Mouse (Mus musculus) MEL (cell line): Measurements from ENCODE around the gene Vpreb2. TPM values are rescaled to one million over a fixed set of nuclear protein-coding genes. Genes with fewer than 3 reads are reported as not detected.
A peak's percentile ranks its signal among the peaks of the same experiment; 100 is the strongest.

Source experiments
- DNase-seq: peaks from one replicate; pipeline ENCODE4 v3.0.0; 2011; ENCODE audit warnings: low read depth, low spot score
- H3K27ac ChIP-seq: 2 replicates; pipeline ENCODE4 v1.5.1; 2012; ENCODE audit warnings: low read depth, mild to moderate bottlenecking, control low read depth, low read length, moderate library complexity; ENCODE audit not compliant: control insufficient read depth
- H3K27me3 ChIP-seq, 2 experiments: fragments of 150-350 bp in 1 of 2; sonication (generic) in 1 of 2; 2 replicates each; pipeline ENCODE4 v1.6.1; 2012; ENCODE audit warnings: low read length in 2 of 2, mild to moderate bottlenecking in 2 of 2, improper control_type of control experiment in 1 of 2, moderate library complexity in 1 of 2; ENCODE audit not compliant: insufficient read depth in 2 of 2, control insufficient read depth in 1 of 2
- H3K36me3 ChIP-seq, 2 experiments: 2 replicates each; pipeline ENCODE4 v1.6.1; 2012 to 2014; ENCODE audit warnings: low read length in 2 of 2, improper control_type of control experiment in 1 of 2, inconsistent platforms in 1 of 2, mild to moderate bottlenecking in 1 of 2; ENCODE audit not compliant: insufficient read depth in 2 of 2, control insufficient read depth in 1 of 2
- H3K4me1 ChIP-seq, 2 experiments: fragments of 150-350 bp in 1 of 2; sonication (generic) in 1 of 2; 2 replicates each; pipeline ENCODE4 v1.6.1; 2012; ENCODE audit warnings: low read length in 2 of 2, improper control_type of control experiment in 1 of 2, mild to moderate bottlenecking in 1 of 2; ENCODE audit not compliant: insufficient read depth in 2 of 2, control insufficient read depth in 1 of 2
- H3K4me3 ChIP-seq, 2 experiments: fragments of 150-350 bp in 1 of 2; sonication (generic) in 1 of 2; 2 replicates each; pipeline ENCODE4 v1.5.1; 2012; ENCODE audit warnings: low read depth in 2 of 2, low read length in 2 of 2, mild to moderate bottlenecking in 2 of 2, moderate library complexity in 2 of 2, control low read depth in 1 of 2, improper control_type of control experiment in 1 of 2; ENCODE audit not compliant: control insufficient read depth in 1 of 2, insufficient read depth in 1 of 2
- H3K79me2 ChIP-seq: 2 replicates; pipeline ENCODE4 v1.6.1; 2012; ENCODE audit warnings: mild to moderate bottlenecking, low read length, moderate library complexity; ENCODE audit not compliant: control insufficient read depth, poor library complexity, insufficient read depth
- H3K9ac ChIP-seq: 2 replicates; pipeline ENCODE4 v1.6.1; 2012; ENCODE audit warnings: low read depth, mild to moderate bottlenecking, control low read depth, low read length, moderate library complexity; ENCODE audit not compliant: control insufficient read depth, poor library complexity, severe bottlenecking
- H3K9me3 ChIP-seq: fragments of 150-350 bp; sonication (generic); replicated peaks from 2 replicates; pipeline ENCODE4 v1.6.1; 2012; ENCODE audit warnings: mild to moderate bottlenecking, low read length, improper control_type of control experiment, moderate library complexity; ENCODE audit not compliant: insufficient read depth
- BHLHE40 ChIP-seq: IDR thresholded peaks from 2 replicates; pipeline ENCODE4 v1.6.1; 2012; ENCODE audit warnings: low read depth, mild to moderate bottlenecking, inconsistent platforms, low read length, improper control_type of control experiment, borderline replicate concordance
- CHD1 ChIP-seq: IDR thresholded peaks from 2 replicates; pipeline ENCODE4 v1.6.1; 2012; ENCODE audit warnings: low read depth, mild to moderate bottlenecking, inconsistent platforms, low read length, improper control_type of control experiment
- CHD2 ChIP-seq: IDR thresholded peaks from 2 replicates; pipeline ENCODE4 v1.6.1; 2011; ENCODE audit warnings: low read length, improper control_type of control experiment
- CTCF ChIP-seq, 3 experiments: IDR thresholded peaks in 2 of 3; conservative IDR thresholded peaks in 1 of 3; 2 replicates each; pipeline ENCODE4 v1.5.1; 2011 to 2012; ENCODE audit warnings: low read length in 3 of 3, low read depth in 2 of 3, mild to moderate bottlenecking in 2 of 3, improper control_type of control experiment in 1 of 3, inconsistent platforms in 1 of 3, mixed read lengths in 1 of 3, moderate library complexity in 1 of 3; ENCODE audit not compliant: control insufficient read depth in 1 of 3, insufficient read depth in 1 of 3, poor library complexity in 1 of 3, severe bottlenecking in 1 of 3
- E2F4 ChIP-seq: IDR thresholded peaks from 2 replicates; pipeline ENCODE4 v1.6.1; 2011; ENCODE audit warnings: low read depth, low read length, improper control_type of control experiment, borderline replicate concordance
- ELF1 ChIP-seq: IDR thresholded peaks from 2 replicates; pipeline ENCODE4 v1.6.1; 2014; ENCODE audit warnings: low read depth, mild to moderate bottlenecking, inconsistent platforms, low read length, improper control_type of control experiment, moderate library complexity
- ETS1 ChIP-seq: IDR thresholded peaks from 2 replicates; pipeline ENCODE4 v1.6.1; 2012; ENCODE audit warnings: low read depth, mild to moderate bottlenecking, inconsistent platforms, low read length, improper control_type of control experiment, moderate library complexity
- GABPA ChIP-seq: IDR thresholded peaks from 2 replicates; pipeline ENCODE4 v1.6.1; 2012; ENCODE audit warnings: low read depth, mild to moderate bottlenecking, inconsistent platforms, low read length, improper control_type of control experiment, moderate library complexity
- GATA1 ChIP-seq: IDR thresholded peaks from 2 replicates; pipeline ENCODE4 v1.6.1; 2011; ENCODE audit warnings: low read depth, low read length, improper control_type of control experiment
- HCFC1 ChIP-seq: IDR thresholded peaks from 2 replicates; pipeline ENCODE4 v1.6.1; 2012; ENCODE audit warnings: low read depth, mild to moderate bottlenecking, inconsistent platforms, low read length, improper control_type of control experiment, moderate library complexity
- JUND ChIP-seq: IDR thresholded peaks from 2 replicates; pipeline ENCODE4 v1.6.1; 2011; ENCODE audit warnings: low read depth, mild to moderate bottlenecking, improper control_type of control experiment, low read length
- MAFK ChIP-seq: IDR thresholded peaks from 2 replicates; pipeline ENCODE4 v1.6.1; 2011; ENCODE audit warnings: low read depth, mild to moderate bottlenecking, low read length, improper control_type of control experiment, borderline replicate concordance
- MAX ChIP-seq: IDR thresholded peaks from 2 replicates; pipeline ENCODE4 v1.6.1; 2011; ENCODE audit warnings: low read length, improper control_type of control experiment
- MAZ ChIP-seq: IDR thresholded peaks from 2 replicates; pipeline ENCODE4 v1.6.1; 2012; ENCODE audit warnings: low read depth, mild to moderate bottlenecking, inconsistent platforms, low read length, improper control_type of control experiment
- MEF2A ChIP-seq: IDR thresholded peaks from 2 replicates; pipeline ENCODE4 v1.6.1; 2014; ENCODE audit warnings: low read depth, mild to moderate bottlenecking, inconsistent platforms, low read length, improper control_type of control experiment; ENCODE audit not compliant: poor library complexity, insufficient replicate concordance, severe bottlenecking; ENCODE audit errors: extremely low read depth
- MXI1 ChIP-seq: IDR thresholded peaks from 2 replicates; pipeline ENCODE4 v1.6.1; 2011; ENCODE audit warnings: mild to moderate bottlenecking, low read depth, low read length, improper control_type of control experiment
- MYB ChIP-seq: IDR thresholded peaks from 2 replicates; pipeline ENCODE4 v1.6.1; 2011; ENCODE audit warnings: mild to moderate bottlenecking, low read depth, low read length, improper control_type of control experiment
- MYC ChIP-seq: IDR thresholded peaks from 2 replicates; pipeline ENCODE4 v1.6.1; 2011; ENCODE audit warnings: low read depth, mild to moderate bottlenecking, low read length, improper control_type of control experiment, moderate library complexity
- NELFE ChIP-seq: IDR thresholded peaks from 2 replicates; pipeline ENCODE4 v1.6.1; 2011; ENCODE audit warnings: low read depth, low read length, improper control_type of control experiment
- NRF1 ChIP-seq: IDR thresholded peaks from 2 replicates; pipeline ENCODE4 v1.6.1; 2014; ENCODE audit warnings: low read depth, mild to moderate bottlenecking, inconsistent platforms, low read length, improper control_type of control experiment, moderate library complexity; ENCODE audit not compliant: poor library complexity, insufficient read depth, severe bottlenecking
- POLR2A ChIP-seq, 2 experiments: IDR thresholded peaks; 2 replicates each; pipeline ENCODE4 v1.6.1; 2011 to 2012; ENCODE audit warnings: low read length in 2 of 2, mild to moderate bottlenecking in 2 of 2, control low read depth in 1 of 2, improper control_type of control experiment in 1 of 2, low read depth in 1 of 2, moderate library complexity in 1 of 2; ENCODE audit not compliant: control insufficient read depth in 1 of 2, insufficient read depth in 1 of 2, poor library complexity in 1 of 2
- POLR2AphosphoS2 ChIP-seq: IDR thresholded peaks from 2 replicates; pipeline ENCODE4 v1.6.1; 2011; ENCODE audit warnings: low read length, improper control_type of control experiment
- POLR2AphosphoS5 ChIP-seq: IDR thresholded peaks from 2 replicates; pipeline ENCODE4 v1.6.1; 2012; ENCODE audit warnings: low read depth, borderline replicate concordance, mild to moderate bottlenecking, inconsistent platforms, low read length, moderate library complexity, mixed read lengths
- RAD21 ChIP-seq: IDR thresholded peaks from 2 replicates; pipeline ENCODE4 v1.6.1; 2011; ENCODE audit warnings: mild to moderate bottlenecking, low read depth, low read length, improper control_type of control experiment
- RCOR1 ChIP-seq: IDR thresholded peaks from 2 replicates; pipeline ENCODE4 v1.6.1; 2012; ENCODE audit warnings: low read depth, mild to moderate bottlenecking, inconsistent platforms, low read length, improper control_type of control experiment
- SIN3A ChIP-seq: IDR thresholded peaks from 2 replicates; pipeline ENCODE4 v1.6.1; 2012; ENCODE audit warnings: low read length, improper control_type of control experiment, inconsistent platforms
- SMC3 ChIP-seq: IDR thresholded peaks from 2 replicates; pipeline ENCODE4 v1.6.1; 2011; ENCODE audit warnings: low read depth, low read length, improper control_type of control experiment
- TAL1 ChIP-seq: IDR thresholded peaks from 2 replicates; pipeline ENCODE4 v1.6.1; 2012; ENCODE audit warnings: mild to moderate bottlenecking, inconsistent platforms, low read length, moderate library complexity, mixed read lengths
- TBP ChIP-seq: IDR thresholded peaks from 2 replicates; pipeline ENCODE4 v1.8.0; 2011; ENCODE audit warnings: low read depth, low read length, improper control_type of control experiment
- TCF12 ChIP-seq: IDR thresholded peaks from 2 replicates; pipeline ENCODE4 v1.6.1; 2014; ENCODE audit warnings: low read depth, mild to moderate bottlenecking, inconsistent platforms, low read length, improper control_type of control experiment, moderate library complexity
- UBTF ChIP-seq: IDR thresholded peaks from 2 replicates; pipeline ENCODE4 v1.6.1; 2012; ENCODE audit warnings: low read depth, mild to moderate bottlenecking, inconsistent platforms, low read length, improper control_type of control experiment, moderate library complexity, borderline replicate concordance; ENCODE audit not compliant: insufficient read depth
- USF1 ChIP-seq: IDR thresholded peaks from 2 replicates; pipeline ENCODE4 v1.6.1; 2014; ENCODE audit warnings: low read depth, mild to moderate bottlenecking, inconsistent platforms, low read length, improper control_type of control experiment, moderate library complexity
- USF2 ChIP-seq, 2 experiments: IDR thresholded peaks; 2 replicates each; pipeline ENCODE4 v1.6.1; 2011 to 2012; ENCODE audit warnings: improper control_type of control experiment in 2 of 2, low read length in 2 of 2, borderline replicate concordance in 1 of 2, inconsistent platforms in 1 of 2, low read depth in 1 of 2, mild to moderate bottlenecking in 1 of 2; ENCODE audit not compliant: insufficient read depth in 1 of 2
- ZC3H11A ChIP-seq: IDR thresholded peaks from 2 replicates; pipeline ENCODE4 v1.6.1; 2012; ENCODE audit warnings: low read depth, mild to moderate bottlenecking, inconsistent platforms, low read length, improper control_type of control experiment
- ZKSCAN1 ChIP-seq: IDR thresholded peaks from 2 replicates; pipeline ENCODE4 v1.6.1; 2012; ENCODE audit warnings: low read depth, mild to moderate bottlenecking, inconsistent platforms, low read length, improper control_type of control experiment, moderate library complexity
- ZMIZ1 ChIP-seq: IDR thresholded peaks from 2 replicates; pipeline ENCODE4 v1.6.1; 2012; ENCODE audit warnings: low read depth, mild to moderate bottlenecking, inconsistent platforms, low read length, improper control_type of control experiment, moderate library complexity
- ZNF384 ChIP-seq: IDR thresholded peaks from 2 replicates; pipeline ENCODE4 v1.6.1; 2012; ENCODE audit warnings: low read depth, mild to moderate bottlenecking, inconsistent platforms, low read length, improper control_type of control experiment
- polyA plus RNA-seq, 2 experiments: library from polyadenylated mRNA; stranded (reverse) in 1 of 2; unstranded in 1 of 2; fragments of >175 nt in 1 of 2; fragments of >200 nt in 1 of 2; gene quantifications; 2 replicates each; pipeline versions ENCODE4 v1.2.1 to v1.2.4; 2012; ENCODE audit warnings: low replicate concordance in 2 of 2, low read depth in 1 of 2; ENCODE audit not compliant: insufficient read length in 2 of 2, insufficient read depth in 1 of 2, missing spikeins in 1 of 2
- total RNA-seq: library from RNA; depleted of rRNA; stranded (reverse); fragments of 300-350 nt; gene quantifications from 2 replicates; pipeline ENCODE4 v1.2.3, GENCODE M21; 2012

Vpreb2 gene
- total and polyA plus RNA-seq, 3 experiments, result not detected

DNA sequence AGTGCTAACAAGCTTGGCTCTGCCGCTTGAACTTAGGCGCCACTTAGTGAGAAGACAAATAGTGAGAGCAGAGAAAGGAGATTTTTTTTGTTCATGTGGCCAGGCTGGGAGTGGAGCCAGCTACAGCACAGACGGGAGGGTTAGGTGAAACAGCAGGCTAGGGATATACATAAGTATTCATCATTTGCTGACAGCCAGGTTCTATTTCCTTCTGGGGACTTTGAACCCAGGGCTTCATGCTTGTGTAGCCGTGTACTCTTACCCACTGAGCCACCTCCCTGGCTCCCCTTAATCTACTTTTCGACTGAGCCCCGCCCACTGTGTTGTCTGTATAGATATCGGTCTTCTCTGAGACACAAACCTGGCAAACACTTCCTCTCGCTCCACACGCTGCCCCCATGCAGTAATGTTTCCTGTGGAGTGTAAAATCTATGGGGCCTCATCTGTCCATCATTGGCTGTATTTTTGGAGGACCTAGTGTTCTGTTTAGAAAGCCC is 40.9 kb upstream of the Vpreb2 start:
- Histone ChIP-seq H3K36me3 (peaks cover 0 to 16% of the 10 kb centered on the region in 2 experiments; a peak in 2 of 4 replicates), H3K79me2 (no peaks in the 10 kb centered on the region), H3K27me3 (no peaks in the 10 kb centered on the region), H3K9me3 (no peaks in the 10 kb centered on the region), H3K4me3 (peak overlapping the region; percentile 37 to 43), H3K27ac (peak overlapping the region; percentile 87), H3K4me1 (peaks cover 16 to 23% of the 10 kb centered on the region in 2 experiments), H3K9ac (peak overlapping the region; percentile 61)
- peak; percentile 93 for DNase-seq
- TF ChIP-seq ZC3H11A (no peak), UBTF (no peak), MAFK (no peak), JUND (no peak), MEF2A (no peak), ZMIZ1 (peak; percentile 85), NELFE (peak; percentile 62; the same call in 1 of the 2 replicates), HCFC1 (peak; percentile 42; the same call in 1 of the 2 replicates), ZKSCAN1 (no peak), ETS1 (peak; percentile 66; the same call in 1 of the 2 replicates), USF1 (no peak; the same call in 1 of the 2 replicates), POLR2AphosphoS5 (no peak), SMC3 (no peak), CTCF (IDR thresholded peaks at IDR 0.05 in 2 of 3, conservative IDR thresholded peaks at IDR 0.05 in 1 of 3; ENCODE audit: control insufficient read depth in 1 of 3, insufficient read depth in 1 of 3, low read depth in 2 of 3, low read length in 3 of 3, poor library complexity in 1 of 3, severe bottlenecking in 1 of 3) (no peak), RCOR1 (no peak), TCF12 (peak; percentile 54), CHD1 (peak; percentile 85; the same call in 1 of the 2 replicates), ZNF384 (peak; percentile 26; the same call in 1 of the 2 replicates), POLR2AphosphoS2 (peak; percentile 76; the same call in 1 of the 2 replicates), BHLHE40 (no peak), GABPA (no peak), MYB (no peak), RAD21 (no peak), MYC (peak; percentile 71), USF2 (IDR thresholded peaks at IDR 0.05; ENCODE audit: borderline replicate concordance in 1 of 2, insufficient read depth in 1 of 2, low read depth in 1 of 2, low read length in 2 of 2) (no peak), E2F4 (no peak), MAX (peak; percentile 65; the same call in 1 of the 2 replicates), GATA1 (peak; percentile 51), ELF1 (0 out of 2 replicates have a peak, but pooled peaks have one; percentile 25), SIN3A (peak; percentile 56), MAZ (peak; percentile 78; the same call in 1 of the 2 replicates), NRF1 (no peak), CHD2 (no peak), TBP (peak; percentile 91), POLR2A (IDR thresholded peaks at IDR 0.05; ENCODE audit: control insufficient read depth in 1 of 2, insufficient read depth in 1 of 2, low read depth in 1 of 2, low read length in 2 of 2, poor library complexity in 1 of 2) (peak; percentile 39 to 84; a peak in 2 of 4 replicates), TAL1 (no peak), MXI1 (peak; percentile 36)
